Mouse (Mus musculus): Measurements from ENCODE around the gene Kcnj3.

The Kcnj3 gene

DNA sequence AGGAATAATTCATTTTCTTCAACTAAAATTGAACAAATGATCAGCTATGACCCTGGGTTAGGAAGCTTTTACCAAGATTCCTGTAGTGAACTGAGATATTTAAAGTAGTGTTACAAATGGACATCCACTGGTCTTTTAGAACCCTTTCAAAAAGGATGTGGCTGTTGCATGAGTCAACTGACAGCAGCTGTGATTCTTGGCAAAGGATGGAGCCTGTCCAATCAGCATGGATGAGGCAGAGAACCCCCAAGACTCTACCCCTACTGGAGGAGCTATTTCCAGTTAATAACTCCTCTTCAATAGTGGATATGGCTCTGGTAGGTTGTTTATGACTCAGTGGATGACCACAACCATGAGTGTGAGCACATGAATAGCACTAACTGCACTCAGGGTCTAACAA lies 81.5 kb downstream of the Kcnj3 start:
- no peak for DNase-seq

- no peak for DNase-seq
Measured at GRCm38 (mm10) chr2:55532738-55533491, 97.1 kb downstream of the Kcnj3 start.

DNA sequence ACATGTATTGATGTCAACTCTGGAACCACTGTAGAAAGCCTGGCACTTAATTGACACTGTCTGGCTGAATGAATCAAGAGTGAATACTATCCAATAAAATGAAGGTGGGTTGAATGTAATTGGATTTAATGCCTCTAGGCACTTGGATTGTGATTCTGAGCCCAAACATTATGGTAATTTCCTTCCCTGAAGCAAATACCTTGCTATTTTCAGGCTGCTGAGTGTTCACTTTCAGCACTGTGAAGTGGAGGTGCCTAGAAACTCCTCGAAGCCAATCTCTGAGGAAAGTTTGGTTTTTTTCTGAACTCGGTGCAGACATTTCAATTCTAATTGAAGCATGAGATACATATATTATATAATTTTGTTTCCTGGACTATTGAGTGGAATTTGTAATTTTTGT lies 99.2 kb downstream of the Kcnj3 start:
- DNase-seq: no peak

- no peak for DNase-seq
Measured at GRCm38 (mm10) chr2:55535482-55535881, 99.7 kb downstream of the Kcnj3 start.

- DNase-seq: no peak
Measured at GRCm38 (mm10) chr2:55547612-55548011, 111.8 kb downstream of the Kcnj3 start.

- DNase-seq: no peak
Measured at GRCm38 (mm10) chr2:55558368-55558985, 122.7 kb downstream of the Kcnj3 start.

DNA sequence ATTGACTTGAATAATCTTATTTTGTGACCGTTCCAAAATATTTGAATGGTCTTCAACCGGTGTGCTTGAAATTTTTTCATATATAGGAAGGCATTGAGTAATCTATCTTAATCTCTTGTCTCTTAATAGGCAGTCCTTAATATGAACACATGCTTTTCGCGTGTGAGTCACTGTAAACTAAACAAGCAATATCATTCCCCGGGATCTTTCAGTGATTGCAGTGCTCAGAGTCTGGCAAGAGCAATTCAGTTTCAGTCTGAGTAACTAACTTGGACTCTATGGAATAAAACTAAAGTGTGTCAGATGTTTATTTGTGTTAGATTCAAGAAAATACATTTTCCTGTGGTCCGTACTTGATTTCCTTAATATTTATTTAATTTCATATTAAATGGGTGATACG lies 133.5 kb downstream of the Kcnj3 start:
- DNase-seq: no peak

DNA sequence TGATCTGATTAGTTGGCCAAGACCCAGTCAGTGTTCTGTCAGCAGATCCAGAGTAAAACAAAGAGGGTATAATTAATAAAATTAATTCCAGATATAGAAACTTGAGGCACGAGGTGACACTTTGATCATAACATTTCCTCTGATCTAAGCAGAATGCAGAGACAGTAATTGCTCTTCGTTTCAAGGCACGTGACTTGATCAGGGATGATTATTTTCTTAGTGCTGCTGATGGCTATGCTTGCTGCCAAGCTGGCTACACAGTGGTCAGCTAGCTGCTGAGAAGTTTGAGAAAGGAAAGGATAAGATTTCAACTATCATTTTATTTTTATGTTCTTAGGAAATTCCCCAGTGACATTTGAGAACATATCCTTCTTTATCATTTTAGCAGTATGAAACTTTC lies 135.7 kb downstream of the Kcnj3 start:
- DNase-seq: no peak

GRCm38 (mm10) chr2:55580286-55580685 lies 144.5 kb downstream of the Kcnj3 start:
- DNase-seq: no peak

GRCm38 (mm10) chr2:55591226-55591988 lies 155.6 kb downstream of the Kcnj3 start:
- DNase-seq: no peak
